Mouse (Mus musculus): ENCODE measurements around the gene E430018J23Rik. TPM values are rescaled to one million over a fixed set of nuclear protein-coding genes. Genes with fewer than 3 reads are reported as not detected.
"Not testable (repeated sequence)": the region's sequence is repeated elsewhere in the genome, so short reads cannot be mapped to it uniquely, and the experiment has no call there.

The E430018J23Rik gene
- 6.0 and 7.2 TPM in 2 replicates for polyA plus RNA-seq (2015; fragmentation: Nextera tagmentation; extraction: Ambion mirVana)

DNA sequence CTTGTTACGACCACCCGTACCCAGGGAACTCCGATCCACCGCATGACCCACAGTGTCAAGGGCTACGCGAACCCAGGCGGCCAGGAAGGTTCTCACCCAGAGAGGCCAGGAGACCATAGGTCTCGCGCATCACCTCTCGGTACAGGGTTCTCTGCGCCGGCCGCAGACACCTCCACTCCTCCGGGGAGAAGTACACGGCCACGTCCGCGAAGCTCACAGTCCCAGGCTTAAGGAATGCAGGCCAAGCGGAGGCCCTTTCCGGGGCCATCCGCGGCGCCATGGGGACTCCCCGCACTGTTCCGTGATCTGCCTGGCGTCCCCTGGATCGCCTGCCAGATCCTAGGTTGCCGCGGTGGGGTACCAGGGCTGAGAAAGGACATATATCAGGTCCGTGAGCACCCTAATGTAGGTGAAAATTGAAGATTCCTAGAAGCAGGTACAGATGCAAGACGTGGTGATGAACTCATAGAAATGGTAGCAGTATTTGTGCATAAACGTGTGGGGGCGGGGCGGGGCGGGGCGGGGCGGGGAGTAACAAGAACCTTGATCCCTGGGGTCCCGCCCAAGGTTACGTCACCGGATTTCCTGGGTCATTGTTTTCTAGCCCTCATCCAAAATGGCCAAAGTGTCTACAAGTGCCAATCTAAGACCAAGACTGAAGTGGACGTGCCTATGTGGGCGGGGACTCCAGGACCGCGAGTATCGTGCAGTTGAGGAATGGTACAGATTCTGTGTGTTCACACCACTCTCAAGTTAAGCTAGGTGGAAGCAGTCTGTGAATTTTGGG is at the start of gene E430018J23Rik:
Gene E430018J23Rik (minus strand): TSS at position 473 of the 787 bp plus-strand sequence.
- peaks cover 17% of the 10 kb centered on the region for H3K4me1 ChIP-seq
- 0 out of 2 replicates have a peak, but pooled peaks cover 9% of the 10 kb centered on the region for H3K27me3 ChIP-seq
- H3K9ac ChIP-seq: peak within 1 kb of the TSS; percentile 76
- H3K4me2 ChIP-seq: peak within 1 kb of the TSS; percentile 78
- under 1% methylated on average over 45 of the region's 45 CpGs for WGBS
- ATAC-seq: peak; percentile 94
- H3K9me3 ChIP-seq (replicated peaks): no peaks in the 10 kb centered on the region
- peak within 1 kb of the TSS; percentile 71 for H3K4me3 ChIP-seq
- peaks cover 14% of the 10 kb centered on the region for H3K36me3 ChIP-seq (ENCODE audit: poor library complexity, severe bottlenecking)
- peak within 1 kb of the TSS; percentile 82 for H3K27ac ChIP-seq

DNA sequence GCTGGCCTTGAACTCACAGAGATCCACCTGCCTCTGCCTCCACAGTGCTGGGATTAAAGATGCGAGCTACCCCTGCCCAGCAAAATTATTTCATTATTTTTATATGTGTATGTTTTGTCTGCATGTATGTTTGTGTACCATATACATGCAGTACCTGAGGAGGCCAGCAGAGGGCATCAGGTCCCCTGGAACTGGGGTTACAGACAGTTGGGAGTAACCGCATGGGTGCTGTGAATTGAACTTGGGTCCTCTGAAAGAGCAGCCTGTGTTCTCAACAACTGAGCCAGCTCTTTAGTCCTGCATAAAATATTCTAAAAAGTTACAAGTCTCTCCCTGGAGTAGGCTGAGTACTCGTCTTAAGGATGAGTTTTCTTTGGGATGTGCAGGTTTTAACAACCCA is 44.3 kb upstream of the E430018J23Rik start:
- Histone ChIP-seq H3K36me3 (ENCODE audit: poor library complexity, severe bottlenecking) (peaks cover 17% of the 10 kb centered on the region), H3K4me3 (no peak overlapping the region), H3K9ac (no peak overlapping the region), H3K27me3 (no peaks in the 10 kb centered on the region), H3K4me2 (no peak overlapping the region), H3K4me1 (no peaks in the 10 kb centered on the region), H3K27ac (no peak overlapping the region), H3K9me3 (replicated peaks) (peaks cover 16% of the 10 kb centered on the region)
- WGBS: 89% methylated on average over 3 of the region's 3 CpGs
- no peak for ATAC-seq

DNA sequence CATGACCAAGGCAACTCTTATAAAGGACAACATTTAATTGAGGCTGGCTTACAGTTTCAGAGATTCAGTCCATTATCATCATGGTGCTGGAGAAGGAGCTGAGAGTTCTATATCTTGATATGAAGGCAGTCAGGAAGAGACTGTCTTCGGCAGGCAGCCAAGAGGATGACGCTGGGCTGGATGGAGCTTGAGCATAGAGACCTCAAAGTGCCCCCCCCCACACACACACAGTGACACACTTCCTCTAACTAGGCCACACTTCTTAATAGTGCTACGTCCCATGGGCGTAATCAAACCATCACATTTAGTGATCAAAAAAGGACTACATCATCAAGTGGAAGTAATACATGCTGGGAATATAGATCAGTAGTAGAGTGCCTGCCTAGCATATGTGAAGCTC is 41.8 kb upstream of the E430018J23Rik start:
- Histone ChIP-seq H3K4me3 (no peak overlapping the region), H3K27ac (no peak overlapping the region), H3K27me3 (no peaks in the 10 kb centered on the region), H3K4me2 (no peak overlapping the region), H3K9me3 (replicated peaks) (peaks cover 16% of the 10 kb centered on the region), H3K4me1 (no peaks in the 10 kb centered on the region), H3K36me3 (ENCODE audit: poor library complexity, severe bottlenecking) (no peaks in the 10 kb centered on the region), H3K9ac (no peak overlapping the region)
- 84% methylated on average over 4 of the region's 4 CpGs for WGBS
- no peak for ATAC-seq

DNA sequence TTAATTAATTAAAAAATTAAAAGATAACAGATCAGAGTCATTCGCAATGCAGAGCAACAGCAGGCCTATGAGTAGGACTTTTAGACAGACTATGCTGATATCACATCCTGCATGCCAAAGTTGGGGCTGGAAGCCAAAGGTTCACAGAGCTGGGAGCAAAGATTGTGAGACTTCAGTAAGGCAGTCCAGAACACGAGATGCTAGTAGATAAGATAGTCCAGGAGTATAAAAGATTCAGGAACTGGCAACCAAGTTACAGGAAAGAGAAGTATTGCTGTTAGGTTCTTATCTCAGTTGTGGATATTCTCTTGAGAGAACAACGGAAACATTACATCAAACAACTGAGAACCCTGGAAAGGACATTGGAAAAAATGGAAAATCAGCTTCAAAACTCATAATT is 32.9 kb upstream of the E430018J23Rik start:
- no peak overlapping the region for H3K4me3 ChIP-seq
- no peak for ATAC-seq
- H3K9ac ChIP-seq: no peak overlapping the region
- no peaks in the 10 kb centered on the region for H3K9me3 ChIP-seq (replicated peaks)
- no peaks in the 10 kb centered on the region for H3K36me3 ChIP-seq (ENCODE audit: poor library complexity, severe bottlenecking)
- H3K27ac ChIP-seq: no peak overlapping the region
- H3K4me1 ChIP-seq: peaks cover 7% of the 10 kb centered on the region
- no peak overlapping the region for H3K4me2 ChIP-seq
- WGBS: 75% methylated on average over 3 of the region's 3 CpGs
- H3K27me3 ChIP-seq: peaks cover 19% of the 10 kb centered on the region

DNA sequence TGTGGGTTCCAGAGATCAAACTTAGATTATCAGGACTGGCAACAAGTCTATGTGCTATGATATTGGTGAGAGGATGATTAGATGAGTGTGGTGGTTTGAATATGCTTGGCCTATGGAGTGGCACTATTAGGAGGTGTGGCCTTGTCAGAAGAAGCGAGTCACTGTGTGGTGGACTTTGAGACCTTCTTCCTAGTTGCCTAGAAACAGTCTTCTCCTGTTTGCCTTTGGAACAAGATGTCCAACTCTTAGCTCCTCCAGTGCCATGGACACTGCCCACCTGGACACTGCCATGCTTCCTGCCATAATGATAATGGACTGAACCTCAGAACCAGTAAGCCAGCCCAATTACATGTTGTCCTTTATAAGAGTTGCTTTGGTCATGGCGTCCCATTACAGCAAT is 32.5 kb upstream of the E430018J23Rik start:
- Histone ChIP-seq H3K4me3 (no peak overlapping the region), H3K4me2 (no peak overlapping the region), H3K4me1 (peaks cover 12% of the 10 kb centered on the region), H3K36me3 (ENCODE audit: poor library complexity, severe bottlenecking) (no peaks in the 10 kb centered on the region), H3K9ac (no peak overlapping the region), H3K27me3 (peaks cover 19% of the 10 kb centered on the region), H3K9me3 (replicated peaks) (no peaks in the 10 kb centered on the region), H3K27ac (no peak overlapping the region)
- no peak for ATAC-seq
- 83% methylated on average over 2 of the region's 2 CpGs for WGBS

DNA sequence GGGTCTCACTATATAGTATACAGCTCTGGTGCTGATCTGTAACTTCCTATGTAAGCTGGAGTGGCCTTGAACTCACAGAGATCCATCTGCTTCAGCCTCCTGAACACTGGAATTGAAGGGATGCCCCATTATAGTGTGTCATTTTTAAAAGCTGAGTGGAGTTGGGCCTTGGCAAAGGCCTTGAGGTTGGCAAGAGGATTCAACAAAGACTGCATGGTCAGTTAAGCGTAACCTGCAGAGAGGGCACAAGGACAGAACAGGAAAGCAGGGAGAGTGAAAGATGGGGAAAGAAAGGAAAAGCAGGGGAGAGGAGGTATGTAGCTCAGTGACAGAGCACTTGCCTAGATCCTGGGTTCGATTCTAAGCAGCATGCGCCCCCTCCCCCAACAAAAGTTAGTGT is 31.9 kb upstream of the E430018J23Rik start:
- no peaks in the 10 kb centered on the region for H3K36me3 ChIP-seq (ENCODE audit: poor library complexity, severe bottlenecking)
- H3K27me3 ChIP-seq: peaks cover 19% of the 10 kb centered on the region
- H3K4me3 ChIP-seq: no peak overlapping the region
- ATAC-seq: no peak
- H3K4me1 ChIP-seq: peaks cover 13% of the 10 kb centered on the region
- H3K9me3 ChIP-seq (replicated peaks): no peaks in the 10 kb centered on the region
- no peak overlapping the region for H3K9ac ChIP-seq
- 90% methylated on average over 3 of the region's 3 CpGs for WGBS
- H3K27ac ChIP-seq: no peak overlapping the region
- no peak overlapping the region for H3K4me2 ChIP-seq

DNA sequence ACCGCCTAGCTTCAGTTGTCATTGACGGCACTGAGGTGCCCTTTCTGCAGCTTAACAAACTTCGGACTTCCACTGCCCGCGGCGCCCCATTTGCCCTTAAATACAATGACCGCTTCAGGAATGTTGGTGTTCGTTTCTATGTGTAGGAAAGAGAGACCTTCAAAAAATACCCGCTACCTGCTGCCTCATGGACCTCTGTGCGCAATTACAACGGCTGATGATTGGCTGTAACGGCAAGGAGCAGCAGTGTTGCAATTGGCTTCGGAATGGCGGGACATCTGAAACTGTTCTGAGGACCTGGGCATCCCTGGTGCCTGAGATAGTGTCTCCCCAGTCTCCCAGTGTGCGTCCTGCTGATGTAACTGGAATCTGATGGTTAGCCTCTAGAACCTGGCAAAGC is 28.8 kb upstream of the E430018J23Rik start:
- peak overlapping the region; percentile 93 for H3K9ac ChIP-seq
- no peaks in the 10 kb centered on the region for H3K9me3 ChIP-seq (replicated peaks)
- peaks cover 20% of the 10 kb centered on the region for H3K36me3 ChIP-seq (ENCODE audit: poor library complexity, severe bottlenecking)
- no peak overlapping the region for H3K27ac ChIP-seq
- peaks cover 19% of the 10 kb centered on the region for H3K27me3 ChIP-seq
- H3K4me1 ChIP-seq: peaks cover 13% of the 10 kb centered on the region
- peak overlapping the region; percentile 87 for H3K4me3 ChIP-seq
- ATAC-seq: peak; percentile 84
- peak overlapping the region; percentile 99 for H3K4me2 ChIP-seq
- WGBS: 2% methylated on average over 15 of the region's 15 CpGs

DNA sequence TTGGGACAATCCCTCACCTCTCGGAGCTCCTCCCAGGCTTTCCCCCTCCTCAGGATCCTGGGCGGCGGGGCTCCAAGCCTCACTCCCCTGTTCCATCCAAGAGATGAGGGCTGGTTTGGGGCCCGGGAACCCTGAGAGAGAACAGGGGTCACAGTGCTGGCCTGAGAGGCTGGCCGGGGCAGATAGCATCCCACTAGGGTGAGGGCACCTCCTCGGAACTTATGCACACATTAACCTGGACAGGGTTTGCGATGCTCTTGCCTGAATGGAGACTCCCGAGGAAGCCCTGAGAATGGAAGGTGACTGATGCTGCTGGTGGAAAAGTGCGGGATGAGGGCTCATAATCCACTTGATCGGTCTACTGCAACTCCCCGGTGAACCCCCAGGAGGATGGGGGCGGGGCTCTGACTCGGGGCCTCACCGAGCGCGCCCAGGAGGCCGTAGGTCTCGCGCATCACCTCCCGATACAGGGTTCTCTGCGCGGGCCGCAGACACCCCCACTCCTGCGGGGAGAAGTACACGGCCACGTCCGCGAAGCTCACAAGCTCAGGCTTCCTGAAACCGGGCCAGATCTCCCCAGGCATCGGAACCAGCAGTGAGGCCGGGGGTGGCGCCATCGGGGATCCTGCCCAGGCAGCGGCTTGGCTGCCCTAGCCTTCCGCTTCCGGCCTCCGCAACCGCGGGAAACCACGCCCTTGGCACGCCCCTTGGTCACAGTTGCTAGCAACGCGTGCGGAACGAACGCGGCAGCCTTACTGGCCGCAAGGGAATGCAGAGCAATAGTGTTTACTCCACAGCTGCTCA is 28.2 kb upstream of the E430018J23Rik start, which contains the start of gene Zfp688:
Gene Zfp688 (minus strand): TSS at position 681 of the 804 bp plus-strand sequence.
- ATAC-seq: peak; percentile 98
- WGBS: under 1% methylated on average over 48 of the region's 48 CpGs
- H3K4me3 ChIP-seq: peak within 1 kb of the TSS; percentile 87
- H3K4me2 ChIP-seq: peak within 1 kb of the TSS; percentile 99
- H3K36me3 ChIP-seq (ENCODE audit: poor library complexity, severe bottlenecking): peaks cover 21% of the 10 kb centered on the region
- peaks cover 13% of the 10 kb centered on the region for H3K4me1 ChIP-seq
- peaks cover 19% of the 10 kb centered on the region for H3K27me3 ChIP-seq
- peak within 1 kb of the TSS; percentile 93 for H3K9ac ChIP-seq
- no peaks in the 10 kb centered on the region for H3K9me3 ChIP-seq (replicated peaks)
- 0 out of 2 replicates have a peak within 1 kb of the TSS, but pooled peaks have one; percentile 40 for H3K27ac ChIP-seq

DNA sequence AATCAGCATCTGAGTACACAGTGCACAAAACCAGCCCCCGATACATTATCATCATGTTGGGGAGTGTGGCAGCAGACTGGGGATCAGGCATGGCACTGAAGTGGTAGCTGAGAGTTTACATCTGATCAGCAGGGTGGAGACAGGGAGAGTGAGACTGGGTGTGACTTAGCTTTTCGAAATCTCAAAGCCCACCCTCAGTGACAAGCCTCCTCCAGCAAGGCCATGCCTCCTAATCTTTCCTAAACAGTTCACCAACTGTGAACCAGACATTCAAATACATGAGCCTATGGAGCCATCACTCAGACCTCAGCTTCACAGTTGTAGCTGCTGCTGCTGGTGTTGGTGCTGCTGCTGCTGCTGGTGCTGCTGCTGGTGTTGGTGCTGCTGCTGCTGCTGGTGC is 18.0 kb upstream of the E430018J23Rik start:
- Histone ChIP-seq H3K9me3 (replicated peaks) (no peaks in the 10 kb centered on the region), H3K36me3 (ENCODE audit: poor library complexity, severe bottlenecking) (peaks cover 4% of the 10 kb centered on the region; the same call in 1 of the 2 replicates), H3K4me3 (no peak overlapping the region), H3K27me3 (no peaks in the 10 kb centered on the region), H3K4me2 (no peak overlapping the region), H3K27ac (no peak overlapping the region), H3K4me1 (no peaks in the 10 kb centered on the region), H3K9ac (no peak overlapping the region)
- no peak for ATAC-seq
- WGBS: 88% methylated on average over 2 of the region's 2 CpGs

DNA sequence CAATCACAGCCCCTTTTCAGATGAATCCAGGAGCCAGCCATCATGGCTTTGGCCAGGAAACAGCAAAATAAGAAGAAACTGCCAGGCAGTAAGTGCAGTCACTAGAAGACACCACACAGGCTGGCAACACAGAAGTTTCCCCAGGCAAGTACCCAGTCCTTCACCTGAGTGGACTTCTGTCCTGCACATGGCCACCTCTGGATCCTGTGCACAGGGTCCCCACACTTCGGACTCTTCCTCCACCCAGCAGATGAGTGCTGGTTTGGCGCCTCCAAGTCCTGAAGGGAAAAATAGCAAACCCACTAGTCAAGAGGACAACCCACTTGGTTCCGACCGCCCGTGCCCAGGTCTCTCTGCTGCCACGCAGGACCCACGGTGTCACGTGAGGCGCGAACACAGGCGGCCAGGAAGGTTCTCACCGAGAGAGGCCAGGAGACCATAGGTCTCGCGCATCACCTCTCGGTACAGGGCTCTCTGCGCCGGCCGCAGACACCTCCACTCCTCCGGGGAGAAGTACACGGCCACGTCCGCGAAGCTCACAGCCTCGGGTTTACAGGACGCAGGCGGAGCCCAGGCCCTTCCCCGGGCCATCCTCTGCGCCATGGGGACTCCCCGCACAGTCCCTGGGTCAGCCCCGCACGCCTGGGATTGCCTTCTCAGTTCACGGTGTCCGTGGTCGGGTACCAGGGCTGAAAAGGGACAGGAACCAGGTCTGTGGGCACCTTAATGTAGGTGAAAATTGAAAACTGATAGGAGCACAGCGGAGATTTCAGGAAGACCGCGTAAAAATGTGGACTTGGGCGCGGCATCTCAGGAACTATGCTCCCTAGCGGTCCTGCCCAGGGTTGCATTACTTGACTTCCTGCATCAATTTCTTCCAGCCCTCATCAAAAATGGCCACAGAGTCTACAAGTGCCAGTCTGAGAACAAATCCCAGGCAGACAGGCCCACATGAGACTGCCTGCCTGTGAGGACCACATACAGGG is 12.9 kb upstream of the E430018J23Rik start, which contains the start of gene Zfp764:
Gene Zfp764 (minus strand): TSS at position 821 of the 986 bp plus-strand sequence.
- WGBS: 5% methylated on average over 40 of the region's 40 CpGs
- not testable (repeated sequence) for H3K9me3 ChIP-seq (replicated peaks); H3K36me3 ChIP-seq (ENCODE audit: poor library complexity, severe bottlenecking); H3K4me1 ChIP-seq; H3K27me3 ChIP-seq
- H3K27ac ChIP-seq: peak within 1 kb of the TSS; percentile 52; the same call in 1 of the 2 replicates
- H3K4me3 ChIP-seq: peak within 1 kb of the TSS; percentile 50
- H3K9ac ChIP-seq: peak within 1 kb of the TSS; percentile 79
- peak within 1 kb of the TSS; percentile 90 for H3K4me2 ChIP-seq
- ATAC-seq: peak; percentile 90

DNA sequence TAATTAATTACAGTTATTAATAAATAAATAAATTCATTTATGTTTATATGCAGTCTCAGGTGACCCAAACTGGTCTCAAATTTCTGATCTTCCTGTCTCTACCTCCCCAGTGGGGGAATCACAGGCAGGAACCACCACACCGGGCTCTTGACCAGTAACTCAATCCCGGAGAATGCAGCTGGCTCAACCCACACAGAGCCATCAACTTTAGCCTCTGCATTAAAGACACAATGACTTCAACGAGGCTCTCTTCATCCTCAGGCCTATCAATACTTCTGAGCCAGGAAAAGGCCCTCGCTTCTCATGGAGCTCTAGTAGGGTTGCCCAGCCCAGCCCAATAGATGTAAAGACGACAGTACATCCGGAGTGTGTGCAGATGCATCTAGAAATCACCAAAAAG is 10.7 kb upstream of the E430018J23Rik start:
- not testable (repeated sequence) for H3K4me1 ChIP-seq; ATAC-seq; H3K27me3 ChIP-seq; H3K9ac ChIP-seq; H3K27ac ChIP-seq; H3K4me2 ChIP-seq; H3K36me3 ChIP-seq (ENCODE audit: poor library complexity, severe bottlenecking); H3K4me3 ChIP-seq; H3K9me3 ChIP-seq (replicated peaks)
- WGBS: 97% methylated on average over 6 of the region's 6 CpGs

All from forebrain, embryonic 13.5 days (tissue).